Mouse (Mus musculus): ENCODE measurements around the gene Apol11b. TPM values are rescaled to one million over a fixed set of nuclear protein-coding genes. Genes with fewer than 3 reads are reported as not detected.
"Not testable (repeated sequence)": the region's sequence is repeated elsewhere in the genome, so short reads cannot be mapped to it uniquely, and the experiment has no call there.

Gene Apol11b
- 1.4 to 17.2 TPM (median 11.4 TPM) in 3 replicates for total RNA-seq (2017)

GRCm38 (mm10) chr15:77643176-77643575, at the start of gene Apol11b:
TSS of gene Apol11b (minus strand) at chr15:77643286.
- not testable (repeated sequence) for ATAC-seq (replicated peaks; ENCODE audit: insufficient number of reproducible peaks, low FRiP score, low TSS enrichment, poor library complexity, severe bottlenecking)

- not testable (repeated sequence) for ATAC-seq (replicated peaks; ENCODE audit: insufficient number of reproducible peaks, low FRiP score, low TSS enrichment, poor library complexity, severe bottlenecking)
Measured at GRCm38 (mm10) chr15:77691532-77692311, 48.6 kb upstream of the Apol11b start.

- ATAC-seq (replicated peaks; ENCODE audit: insufficient number of reproducible peaks, low FRiP score, low TSS enrichment, poor library complexity, severe bottlenecking) = not testable (repeated sequence)
Measured at GRCm38 (mm10) chr15:77683944-77684343, 40.9 kb upstream of the Apol11b start.

- not testable (repeated sequence) for ATAC-seq (replicated peaks; ENCODE audit: insufficient number of reproducible peaks, low FRiP score, low TSS enrichment, poor library complexity, severe bottlenecking)
Measured at GRCm38 (mm10) chr15:77674081-77674480, 31.0 kb upstream of the Apol11b start.

GRCm38 (mm10) chr15:77661841-77662240, 18.8 kb upstream of the Apol11b start:
- not testable (repeated sequence) for ATAC-seq (replicated peaks; ENCODE audit: insufficient number of reproducible peaks, low FRiP score, low TSS enrichment, poor library complexity, severe bottlenecking)

GRCm38 (mm10) chr15:77659773-77660172, 16.7 kb upstream of the Apol11b start:
- ATAC-seq (replicated peaks; ENCODE audit: insufficient number of reproducible peaks, low FRiP score, low TSS enrichment, poor library complexity, severe bottlenecking) = not testable (repeated sequence)

- not testable (repeated sequence) for ATAC-seq (replicated peaks; ENCODE audit: insufficient number of reproducible peaks, low FRiP score, low TSS enrichment, poor library complexity, severe bottlenecking)
Measured at GRCm38 (mm10) chr15:77651143-77651542, 8.1 kb upstream of the Apol11b start.

GRCm38 (mm10) chr15:77629822-77630221, 13.3 kb downstream of the Apol11b start:
- not testable (repeated sequence) for ATAC-seq (replicated peaks; ENCODE audit: insufficient number of reproducible peaks, low FRiP score, low TSS enrichment, poor library complexity, severe bottlenecking)

- not testable (repeated sequence) for ATAC-seq (replicated peaks; ENCODE audit: insufficient number of reproducible peaks, low FRiP score, low TSS enrichment, poor library complexity, severe bottlenecking)
Measured at GRCm38 (mm10) chr15:77628647-77629046, 14.4 kb downstream of the Apol11b start.

- not testable (repeated sequence) for ATAC-seq (replicated peaks; ENCODE audit: insufficient number of reproducible peaks, low FRiP score, low TSS enrichment, poor library complexity, severe bottlenecking)
Measured at GRCm38 (mm10) chr15:77626471-77626870, 16.6 kb downstream of the Apol11b start.

GRCm38 (mm10) chr15:77624710-77625109, 18.4 kb downstream of the Apol11b start:
- ATAC-seq (replicated peaks; ENCODE audit: insufficient number of reproducible peaks, low FRiP score, low TSS enrichment, poor library complexity, severe bottlenecking) = no peak

GRCm38 (mm10) chr15:77606069-77606468, 37.0 kb downstream of the Apol11b start:
- no peak for ATAC-seq (replicated peaks; ENCODE audit: insufficient number of reproducible peaks, low FRiP score, low TSS enrichment, poor library complexity, severe bottlenecking)

- no peak for ATAC-seq (replicated peaks; ENCODE audit: insufficient number of reproducible peaks, low FRiP score, low TSS enrichment, poor library complexity, severe bottlenecking)
Measured at GRCm38 (mm10) chr15:77598958-77599357, 44.1 kb downstream of the Apol11b start, which contains the start of gene Gm36245. TSS of gene Gm36245 (plus strand) at chr15:77599258.

GRCm38 (mm10) chr15:77598429-77598828, 44.7 kb downstream of the Apol11b start:
- ATAC-seq (replicated peaks; ENCODE audit: insufficient number of reproducible peaks, low FRiP score, low TSS enrichment, poor library complexity, severe bottlenecking) = no peak

- ATAC-seq (replicated peaks; ENCODE audit: insufficient number of reproducible peaks, low FRiP score, low TSS enrichment, poor library complexity, severe bottlenecking) = no peak
Measured at GRCm38 (mm10) chr15:77595961-77596360, 47.1 kb downstream of the Apol11b start, which contains the start of gene Apol10b. TSS of gene Apol10b (minus strand) at chr15:77596125.

GRCm38 (mm10) chr15:77593557-77593956, 49.5 kb downstream of the Apol11b start:
- no peak for ATAC-seq (replicated peaks; ENCODE audit: insufficient number of reproducible peaks, low FRiP score, low TSS enrichment, poor library complexity, severe bottlenecking)

GRCm38 (mm10) chr15:77590881-77591280, 52.2 kb downstream of the Apol11b start:
- no peak for ATAC-seq (replicated peaks; ENCODE audit: insufficient number of reproducible peaks, low FRiP score, low TSS enrichment, poor library complexity, severe bottlenecking)

GRCm38 (mm10) chr15:77588981-77589380, 54.1 kb downstream of the Apol11b start:
- ATAC-seq (replicated peaks; ENCODE audit: insufficient number of reproducible peaks, low FRiP score, low TSS enrichment, poor library complexity, severe bottlenecking) = no peak

- no peak for ATAC-seq (replicated peaks; ENCODE audit: insufficient number of reproducible peaks, low FRiP score, low TSS enrichment, poor library complexity, severe bottlenecking)
Measured at GRCm38 (mm10) chr15:77587026-77587425, 56.1 kb downstream of the Apol11b start.

Data from monocyte, adult 5-6 weeks (primary cell).